Mouse (Mus musculus) cerebral cortex, adult 2 months (tissue): ENCODE measurements around the gene Btnl4.

Source experiments
- WGBS: fragments of 180-500 bp; shearing (Covaris S2); methylation state at CpG from one replicate; pipeline ENCODE4 v1.1.7; 2018; 5-methylcytosine and 5-hydroxymethylcytosine counted together

The Btnl4 gene

GRCm38 (mm10) chr17:34477238-34478013 lies at the start of gene Btnl4:
TSS of gene Btnl4 (minus strand) at chr17:34477318.
- WGBS = 84% methylated on average over 5 of the region's 5 CpGs

- WGBS = 63% methylated on average over 1 of the region's 1 CpGs
Measured at GRCm38 (mm10) chr17:34519001-34519400, 41.9 kb upstream of the Btnl4 start.

- WGBS = 85% methylated on average over 3 of the region's 3 CpGs
Measured at GRCm38 (mm10) chr17:34518571-34518970, 41.5 kb upstream of the Btnl4 start.

- 94% methylated on average over 4 of the region's 4 CpGs for WGBS
Measured at GRCm38 (mm10) chr17:34517795-34518194, 40.7 kb upstream of the Btnl4 start.

- WGBS = 93% methylated on average over 4 of the region's 4 CpGs
Measured at GRCm38 (mm10) chr17:34517252-34517651, 40.1 kb upstream of the Btnl4 start, which contains the start of gene Btnl6. TSS of gene Btnl6 (minus strand) at chr17:34517352.

GRCm38 (mm10) chr17:34516514-34516913 lies 39.4 kb upstream of the Btnl4 start:
- WGBS = 86% methylated on average over 2 of the region's 2 CpGs

GRCm38 (mm10) chr17:34511723-34512122 lies 34.6 kb upstream of the Btnl4 start:
- 56% methylated on average over 1 of the region's 1 CpGs for WGBS

- WGBS = 78% methylated on average over 4 of the region's 4 CpGs
Measured at GRCm38 (mm10) chr17:34497726-34498125, 20.6 kb upstream of the Btnl4 start.

- 87% methylated on average over 3 of the region's 3 CpGs for WGBS
Measured at GRCm38 (mm10) chr17:34497319-34497718, 20.2 kb upstream of the Btnl4 start.

GRCm38 (mm10) chr17:34496539-34496938 lies 19.4 kb upstream of the Btnl4 start:
- WGBS = 63% methylated on average over 2 of the region's 2 CpGs

- 92% methylated on average over 2 of the region's 2 CpGs for WGBS
Measured at GRCm38 (mm10) chr17:34495156-34495555, 18.0 kb upstream of the Btnl4 start.

GRCm38 (mm10) chr17:34476427-34476826 lies 691 bp downstream of the Btnl4 start:
- WGBS = 95% methylated on average over 1 of the region's 2 CpGs

GRCm38 (mm10) chr17:34475060-34475459 lies 2.1 kb downstream of the Btnl4 start:
- 90% methylated on average over 3 of the region's 3 CpGs for WGBS

GRCm38 (mm10) chr17:34470491-34470890 lies 6.6 kb downstream of the Btnl4 start:
- 83% methylated on average over 2 of the region's 2 CpGs for WGBS

- 91% methylated on average over 3 of the region's 3 CpGs for WGBS
Measured at GRCm38 (mm10) chr17:34459255-34459654, 17.9 kb downstream of the Btnl4 start.

GRCm38 (mm10) chr17:34457668-34458067 lies 19.4 kb downstream of the Btnl4 start:
- 72% methylated on average over 4 of the region's 4 CpGs for WGBS

- WGBS = 65% methylated on average over 6 of the region's 6 CpGs
Measured at GRCm38 (mm10) chr17:34448473-34449041, 28.6 kb downstream of the Btnl4 start.

GRCm38 (mm10) chr17:34441990-34442389 lies 35.1 kb downstream of the Btnl4 start:
- WGBS = 92% methylated on average over 7 of the region's 7 CpGs

GRCm38 (mm10) chr17:34439795-34440194 lies 37.3 kb downstream of the Btnl4 start:
- WGBS = 47% methylated on average over 3 of the region's 3 CpGs

- WGBS = 13% methylated on average over 1 of the region's 1 CpGs
Measured at GRCm38 (mm10) chr17:34438588-34438987, 38.5 kb downstream of the Btnl4 start.

- 42% methylated on average over 7 of the region's 7 CpGs for WGBS
Measured at GRCm38 (mm10) chr17:34437606-34438005, 39.5 kb downstream of the Btnl4 start.

GRCm38 (mm10) chr17:34437120-34437519 lies 40.0 kb downstream of the Btnl4 start:
- 65% methylated on average over 4 of the region's 4 CpGs for WGBS

GRCm38 (mm10) chr17:34420014-34420413 lies 57.1 kb downstream of the Btnl4 start:
- 77% methylated on average over 7 of the region's 7 CpGs for WGBS
